Mouse (Mus musculus): ENCODE results near the gene Wwc1.
"Not testable (repeated sequence)": the region's sequence is repeated elsewhere in the genome, so short reads cannot be mapped to it uniquely, and the experiment has no call there.

Gene Wwc1

GRCm38 (mm10) chr11:35882777-35883176 is 97.5 kb downstream of the Wwc1 start:
- DNase-seq (ENCODE audit: low read depth, low spot score): no peak

- DNase-seq (ENCODE audit: low read depth, low spot score): no peak
These were observed 101.8 kb downstream of the Wwc1 start for GRCm38 (mm10) chr11:35878559-35878897.

- DNase-seq (ENCODE audit: low read depth, low spot score): no peak
These were observed 102.4 kb downstream of the Wwc1 start for GRCm38 (mm10) chr11:35877651-35878558.

GRCm38 (mm10) chr11:35873624-35874244 is 106.6 kb downstream of the Wwc1 start:
- no peak for DNase-seq (ENCODE audit: low read depth, low spot score)

GRCm38 (mm10) chr11:35870961-35871360 is 109.4 kb downstream of the Wwc1 start:
- no peak for DNase-seq (ENCODE audit: low read depth, low spot score)

- no peak for DNase-seq (ENCODE audit: low read depth, low spot score)
These were observed 114.2 kb downstream of the Wwc1 start for GRCm38 (mm10) chr11:35866140-35866539.

GRCm38 (mm10) chr11:35864981-35865604 is 115.2 kb downstream of the Wwc1 start:
- peak; percentile 90 for DNase-seq (ENCODE audit: low read depth, low spot score)

GRCm38 (mm10) chr11:35863653-35864052 is 116.7 kb downstream of the Wwc1 start:
- no peak for DNase-seq (ENCODE audit: low read depth, low spot score)

- no peak for DNase-seq (ENCODE audit: low read depth, low spot score)
These were observed 122.8 kb downstream of the Wwc1 start for GRCm38 (mm10) chr11:35857395-35858067.

- no peak for DNase-seq (ENCODE audit: low read depth, low spot score)
These were observed 123.8 kb downstream of the Wwc1 start for GRCm38 (mm10) chr11:35856359-35857040.

- no peak for DNase-seq (ENCODE audit: low read depth, low spot score)
These were observed 124.8 kb downstream of the Wwc1 start for GRCm38 (mm10) chr11:35855567-35855966.

- DNase-seq (ENCODE audit: low read depth, low spot score): no peak
These were observed 125.4 kb downstream of the Wwc1 start for GRCm38 (mm10) chr11:35854941-35855340.

GRCm38 (mm10) chr11:35853651-35854050 is 126.7 kb downstream of the Wwc1 start:
- DNase-seq (ENCODE audit: low read depth, low spot score): no peak

GRCm38 (mm10) chr11:35852731-35853130 is 127.6 kb downstream of the Wwc1 start:
- peak; percentile 54 for DNase-seq (ENCODE audit: low read depth, low spot score)

GRCm38 (mm10) chr11:35844299-35844698 is 136.0 kb downstream of the Wwc1 start:
- DNase-seq (ENCODE audit: low read depth, low spot score): no peak

GRCm38 (mm10) chr11:35842560-35842959 is 137.8 kb downstream of the Wwc1 start:
- not testable (repeated sequence) for DNase-seq (ENCODE audit: low read depth, low spot score)

- DNase-seq (ENCODE audit: low read depth, low spot score): no peak
These were observed 138.5 kb downstream of the Wwc1 start for GRCm38 (mm10) chr11:35841738-35842325.

- DNase-seq (ENCODE audit: low read depth, low spot score): not testable (repeated sequence)
These were observed 139.5 kb downstream of the Wwc1 start for GRCm38 (mm10) chr11:35840806-35841205.

GRCm38 (mm10) chr11:35840282-35840681 is 140.0 kb downstream of the Wwc1 start:
- DNase-seq (ENCODE audit: low read depth, low spot score): no peak

- peak; percentile 88 for DNase-seq (ENCODE audit: low read depth, low spot score)
These were observed 141.7 kb downstream of the Wwc1 start for GRCm38 (mm10) chr11:35838345-35839338.
